Mouse (Mus musculus): ENCODE data around the gene Dnajc2. TPM values are rescaled to one million over a fixed set of nuclear protein-coding genes. Genes with fewer than 3 reads are reported as not detected.

The Dnajc2 gene
- polyA plus RNA-seq, 1 experiment: 22.3 TPM

Other genes with a start within 250 kb of the Dnajc2 start
- 22.7 TPM for gene Lrrc17, start 241.7 kb downstream of the Dnajc2 start, polyA plus RNA-seq (2012; fragmentation: generic; extraction: Trizol)
- gene Fbxl13, start 139.6 kb downstream of the Dnajc2 start, polyA plus RNA-seq (2012; fragmentation: generic; extraction: Trizol): 0.07 TPM
- 13.3 TPM for gene Armc10, start 139.4 kb downstream of the Dnajc2 start, polyA plus RNA-seq (2012; fragmentation: generic; extraction: Trizol)
- 0.50 TPM for gene Napepld, start 83.9 kb downstream of the Dnajc2 start, polyA plus RNA-seq (2012; fragmentation: generic; extraction: Trizol)
- gene Pmpcb, start 48.1 kb downstream of the Dnajc2 start, polyA plus RNA-seq (2012; fragmentation: generic; extraction: Trizol): 92.8 TPM
- 141 TPM for gene Psmc2, start within 50 bp of the Dnajc2 start, polyA plus RNA-seq (2012; fragmentation: generic; extraction: Trizol)
- not detected for gene Slc26a5, start 80.4 kb upstream of the Dnajc2 start, polyA plus RNA-seq (2012; fragmentation: generic; extraction: Trizol)